Mouse (Mus musculus) adrenal gland, adult 18-20 months (tissue): ENCODE measurements around the gene Lin52. TPM values are rescaled to one million over a fixed set of nuclear protein-coding genes. Genes with fewer than 3 reads are reported as not detected.

Experiments used
- DNase-seq, 2 experiments: peaks; one replicate each; pipeline ENCODE4 v3.0.0; 2021 to 2022; ENCODE audit warnings: low spot score in 2 of 2
- total RNA-seq, 2 experiments: library from RNA; stranded (reverse); gene quantifications; 1 replicate in 1 of 2; 2 replicates in 1 of 2; pipeline ENCODE4 v1.2.3; 2021

The Lin52 gene
- total RNA-seq, 2 experiments from 2014 or later = 15.6 to 15.9 TPM

DNA sequence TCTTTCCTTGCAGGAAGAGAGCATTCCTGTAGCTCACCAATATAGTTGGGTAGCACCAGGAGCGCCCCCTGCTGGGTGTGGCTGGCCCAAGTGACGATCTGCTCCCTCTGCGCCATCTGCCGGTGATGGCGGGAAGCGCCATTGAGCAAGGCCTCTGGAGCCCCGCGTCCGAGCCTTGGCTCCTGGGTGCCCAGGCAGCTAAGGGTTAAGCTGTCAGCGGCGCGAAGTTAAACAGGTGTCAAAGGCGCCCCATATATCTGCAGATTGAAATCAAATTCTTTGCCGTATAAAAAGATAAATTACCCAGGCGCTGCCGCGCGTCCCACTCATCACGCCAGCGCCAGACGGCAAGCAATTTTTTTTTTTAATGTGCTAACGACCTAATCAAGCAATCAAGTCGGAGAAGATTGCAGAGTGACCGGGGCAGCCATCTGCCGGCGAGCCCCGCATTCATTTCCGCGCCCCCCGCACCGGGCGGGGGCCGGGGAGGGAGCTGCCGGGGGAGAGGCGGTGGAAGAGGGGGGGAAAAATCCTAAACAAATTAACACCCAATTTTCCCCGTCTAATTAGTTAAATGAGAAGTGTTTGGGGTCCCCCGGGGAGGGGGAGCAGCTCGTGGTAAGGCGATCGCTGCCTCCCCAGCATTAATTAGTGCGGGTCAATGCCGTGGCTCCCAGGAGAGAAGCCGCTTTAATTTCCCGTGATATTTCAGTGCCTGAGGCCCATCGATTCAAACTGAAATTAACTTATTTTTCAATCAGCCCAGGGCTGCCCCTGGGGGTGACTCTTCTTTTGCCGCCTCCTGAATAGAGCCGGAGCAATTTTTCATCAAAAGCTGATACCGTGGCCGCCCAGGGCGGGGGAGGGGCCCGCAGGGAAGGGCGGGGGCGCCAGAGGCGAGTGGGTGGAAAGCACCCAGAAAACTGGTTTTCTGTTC lies 138.9 kb downstream of the Lin52 start:
- peak; percentile 97 to 98 for DNase-seq

Other genes starting within 250 kb of the Lin52 start
- 10 to 100 TPM; 17.5 to 20.6 TPM for gene Elmsan1, start 232.5 kb upstream of the Lin52 start, total RNA-seq
- 100 to 1,000 TPM in 1 of 2 experiments, 10 to 100 TPM in 1; 82.5 to 110 TPM for gene Ptgr2, start 166.2 kb upstream of the Lin52 start, total RNA-seq
- gene Zfp410, start 134.6 kb upstream of the Lin52 start, total RNA-seq = 10 to 100 TPM; 31.9 to 40.8 TPM
- 10 to 100 TPM; 67.4 to 80.8 TPM for gene Coq6, start 89.8 kb upstream of the Lin52 start, total RNA-seq
- gene Fam161b, start 89.6 kb upstream of the Lin52 start, total RNA-seq = 1 to 10 TPM; 3.2 to 4.5 TPM
- gene Entpd5, start 42.4 kb upstream of the Lin52 start, total RNA-seq = 100 to 1,000 TPM in 1 of 2 experiments, 10 to 100 TPM in 1; 77.4 to 111 TPM
- gene Bbof1, start 42.4 kb upstream of the Lin52 start, total RNA-seq = 1 to 10 TPM; 1.4 to 1.5 TPM
- gene Rnf113a2, start 34.2 kb upstream of the Lin52 start, total RNA-seq = 10 to 100 TPM; 14.3 to 20.2 TPM
- 100 to 1,000 TPM; 209 to 223 TPM for gene Aldh6a1, start 418 bp upstream of the Lin52 start, total RNA-seq
- not detected for gene Vsx2, start 118.3 kb downstream of the Lin52 start, total RNA-seq
- 10 to 100 TPM; 11.8 to 12.1 TPM for gene Abcd4, start 166.0 kb downstream of the Lin52 start, total RNA-seq
- not detected for gene Vrtn, start 189.6 kb downstream of the Lin52 start, total RNA-seq
- gene Syndig1l, start 247.4 kb downstream of the Lin52 start, total RNA-seq = not detected